Mouse (Mus musculus) lung, postnatal 0 days (tissue): Measurements from ENCODE around the gene Mn1.
A peak's percentile ranks its signal among the peaks of the same experiment; 100 is the strongest.

Experiments
- CTCF ChIP-seq: IDR thresholded peaks from 2 replicates; pipeline ENCODE4 v1.5.1; 2016; ENCODE audit warnings: antibody characterized with exemption, mild to moderate bottlenecking
- EP300 ChIP-seq: IDR thresholded peaks from 2 replicates; pipeline ENCODE4 v1.6.1; 2016; ENCODE audit warnings: antibody characterized with exemption, mild to moderate bottlenecking, control low read depth

DNA sequence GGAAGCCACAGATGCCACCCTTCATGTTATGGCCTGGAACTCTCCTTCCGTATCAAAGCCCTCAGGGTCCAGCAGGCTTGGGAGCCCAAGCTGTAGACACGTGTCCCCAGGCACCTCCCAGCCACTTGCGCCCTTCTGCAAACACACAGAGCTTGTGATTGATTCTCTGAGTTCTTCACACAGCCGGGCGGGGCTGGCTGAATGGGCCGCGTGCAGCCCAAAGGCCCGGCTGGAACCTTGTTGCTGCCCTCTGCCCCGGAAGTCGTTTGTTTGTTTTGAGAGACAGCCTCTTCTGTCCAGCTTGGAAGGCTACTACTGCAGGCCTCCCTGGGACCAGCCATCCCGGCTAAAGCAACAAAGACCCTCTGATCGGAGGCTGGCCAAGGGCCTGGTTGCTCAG, 89.2 kb downstream of the Mn1 start:
- TF ChIP-seq CTCF (no peak), EP300 (peak; percentile 34; the same call in 1 of the 2 replicates)
